Mouse (Mus musculus) liver, postnatal 0 days (tissue): ENCODE measurements at regions not wholly inside any gene's neighbourhood (a gene's known extent, or its start where the extent isn't known, plus 50 kb on each side); places are given as distances from the start of the nearest gene placed in this dataset.

Source experiments
- ATAC-seq: fragments of 200-750 bp; cut with Nextera tagmentation; 2 replicates; pipeline ENCODE4 v1.8.0; 2017; ENCODE audit warnings: mild to moderate bottlenecking, moderate library complexity
- DNase-seq: peaks from one replicate; pipeline ENCODE4 v3.0.0-alpha.2; 2016
- H3K27ac ChIP-seq: fragments of 300-500 bp; sonication (generic); 2 replicates; pipeline ENCODE4 v1.5.1; 2014; ENCODE audit warnings: antibody characterized with exemption, moderate library complexity, mild to moderate bottlenecking, low read depth
- H3K27me3 ChIP-seq: fragments of 300-500 bp; sonication (generic); 2 replicates; pipeline ENCODE4 v1.6.1; 2014; ENCODE audit warnings: low read length, control low read depth, mixed read lengths; ENCODE audit not compliant: insufficient read depth
- H3K36me3 ChIP-seq: fragments of 300-500 bp; sonication (generic); replicated peaks from 2 replicates; pipeline ENCODE4 v1.6.1; 2014; ENCODE audit warnings: mild to moderate bottlenecking, control low read depth, low read length, moderate library complexity, mixed read lengths; ENCODE audit not compliant: insufficient read depth
- H3K4me1 ChIP-seq: fragments of 300-500 bp; sonication (generic); 2 replicates; pipeline ENCODE4 v1.6.1; 2014; ENCODE audit warnings: antibody characterized with exemption, mild to moderate bottlenecking, control low read depth; ENCODE audit not compliant: insufficient read depth
- H3K4me2 ChIP-seq: fragments of 300-500 bp; sonication (generic); 2 replicates; pipeline ENCODE4 v1.6.1; 2014; ENCODE audit warnings: low read depth, mild to moderate bottlenecking, low read length, moderate library complexity, mixed read lengths
- H3K4me3 ChIP-seq: fragments of 300-500 bp; sonication (generic); 2 replicates; pipeline ENCODE4 v1.5.1; 2014; ENCODE audit warnings: low read depth, low read length
- H3K9ac ChIP-seq: fragments of 300-500 bp; sonication (generic); replicated peaks from 2 replicates; pipeline ENCODE4 v1.6.1; 2014; ENCODE audit warnings: mild to moderate bottlenecking, moderate library complexity
- H3K9me3 ChIP-seq: fragments of 300-500 bp; sonication (generic); 2 replicates; pipeline ENCODE4 v1.6.1; 2016; ENCODE audit warnings: mild to moderate bottlenecking, control low read depth, low read length, mixed read lengths
- CTCF ChIP-seq: sonication (generic); IDR thresholded peaks from 2 replicates; pipeline ENCODE4 v1.5.1; 2016; ENCODE audit warnings: antibody characterized with exemption, low read depth
- EP300 ChIP-seq: IDR thresholded peaks from 2 replicates; pipeline ENCODE4 v1.6.1; 2016; ENCODE audit warnings: antibody characterized with exemption, low read depth, mild to moderate bottlenecking
- WGBS: fragments of 180-500 bp; shearing (Covaris S2); extraction: QIAGEN DNeasy Blood & Tissue Kit; methylation state at CpG from one replicate; pipeline ENCODE4 v1.1.7; 2014; ENCODE audit not compliant: insufficient replicate concordance; 5-methylcytosine and 5-hydroxymethylcytosine counted together

GRCm38 (mm10) chr6:70714239-70714638 lies 77.8 kb downstream of the Rpia start:
- Histone ChIP-seq H3K9me3 (no peaks in the 10 kb centered on the region), H3K4me1 (0 out of 2 replicates have a peak, but pooled peaks cover 2% of the 10 kb centered on the region), H3K27ac (no peak overlapping the region), H3K4me3 (0 out of 2 replicates have a peak overlapping the region, but pooled peaks have one; percentile 13), H3K27me3 (no peaks in the 10 kb centered on the region), H3K36me3 (no peaks in the 10 kb centered on the region), H3K4me2 (peak overlapping the region; percentile 6), H3K9ac (no peak overlapping the region)
- ATAC-seq, result peak; percentile 72
- 10% methylated on average over 6 of the region's 6 CpGs for WGBS
- TF ChIP-seq CTCF (peak; percentile 92), EP300 (peak; percentile 61)
- peak; percentile 81 for DNase-seq

- Histone ChIP-seq H3K4me1 (0 out of 2 replicates have a peak, but pooled peaks cover 2% of the 10 kb centered on the region), H3K4me3 (no peak overlapping the region), H3K4me2 (no peak overlapping the region), H3K36me3 (no peaks in the 10 kb centered on the region), H3K9ac (no peak overlapping the region), H3K9me3 (no peaks in the 10 kb centered on the region), H3K27me3 (no peaks in the 10 kb centered on the region), H3K27ac (no peak overlapping the region)
- TF ChIP-seq CTCF, result no peak
- no peak for TF ChIP-seq EP300
- no peak for DNase-seq
- no peak for ATAC-seq
- WGBS, result 68% methylated on average over 6 of the region's 6 CpGs
Observed at GRCm38 (mm10) chr6:70713665-70714064, 78.4 kb downstream of the Rpia start.

- H3K4me3 ChIP-seq, result no peak overlapping the region
- TF ChIP-seq EP300, result no peak
- TF ChIP-seq CTCF, result peak; percentile 73
- no peaks in the 10 kb centered on the region for H3K9me3 ChIP-seq
- no peak overlapping the region for H3K27ac ChIP-seq
- H3K27me3 ChIP-seq, result no peaks in the 10 kb centered on the region
- H3K4me2 ChIP-seq, result no peak overlapping the region
- no peaks in the 10 kb centered on the region for H3K36me3 ChIP-seq
- H3K9ac ChIP-seq, result no peak overlapping the region
- 38% methylated on average over 7 of the region's 7 CpGs for WGBS
- 0 out of 2 replicates have a peak, but pooled peaks cover 2% of the 10 kb centered on the region for H3K4me1 ChIP-seq
- ATAC-seq (no peak), DNase-seq (no peak)
Observed at GRCm38 (mm10) chr6:70713118-70713517, 78.9 kb downstream of the Rpia start.

GRCm38 (mm10) chr6:70709338-70710055 lies 82.5 kb downstream of the Rpia start:
- ATAC-seq (peak; percentile 88), DNase-seq (peak; percentile 67)
- Histone ChIP-seq H3K4me3 (no peak overlapping the region), H3K27me3 (no peaks in the 10 kb centered on the region), H3K9ac (peak overlapping the region; percentile 32; the same call in 1 of the 2 replicates), H3K4me2 (peak overlapping the region; percentile 42), H3K36me3 (no peaks in the 10 kb centered on the region), H3K9me3 (no peaks in the 10 kb centered on the region), H3K27ac (peak overlapping the region; percentile 51; the same call in 1 of the 2 replicates), H3K4me1 (no peaks in the 10 kb centered on the region)
- WGBS, result 12% methylated on average over 7 of the region's 7 CpGs
- TF ChIP-seq CTCF, result peak; percentile 91
- TF ChIP-seq EP300, result 0 out of 2 replicates have a peak, but pooled peaks have one; percentile 6

- Histone ChIP-seq H3K9me3 (no peaks in the 10 kb centered on the region), H3K4me3 (no peak overlapping the region), H3K4me1 (no peaks in the 10 kb centered on the region), H3K27ac (no peak overlapping the region), H3K9ac (no peak overlapping the region), H3K36me3 (no peaks in the 10 kb centered on the region), H3K27me3 (no peaks in the 10 kb centered on the region), H3K4me2 (no peak overlapping the region)
- ATAC-seq (no peak), DNase-seq (no peak)
- TF ChIP-seq EP300 (no peak), CTCF (no peak)
- 92% methylated on average over 26 of the region's 26 CpGs for WGBS
Observed at GRCm38 (mm10) chr6:70695596-70695995, 96.4 kb downstream of the Rpia start.
